ENCODE assay signal across 16 mouse cellular contexts in the genomic region with DNA sequence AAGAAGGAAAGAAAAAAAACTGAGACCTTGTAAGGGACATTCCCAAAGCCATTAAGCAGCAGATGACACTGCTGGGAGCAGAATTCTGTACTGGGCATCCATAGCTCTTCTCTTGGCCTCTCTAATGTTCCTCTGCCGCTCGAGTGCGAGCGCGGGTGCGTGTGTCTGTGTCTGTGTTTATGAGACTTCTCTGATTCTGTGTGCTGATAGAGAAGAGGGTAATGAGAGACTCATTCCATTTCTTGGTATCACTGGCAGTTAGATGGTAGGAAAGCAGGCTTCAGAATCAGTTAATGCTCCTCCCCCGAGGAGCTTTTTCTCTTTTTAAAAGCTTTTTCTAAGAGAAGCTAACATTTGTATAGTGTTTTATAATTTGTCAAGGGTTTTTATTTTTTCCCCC. TPM values are rescaled to one million over a fixed set of nuclear protein-coding genes. Genes with fewer than 3 reads are reported as not detected.
DNase-seq lines count a peak whose midpoint lies in the region; TF ChIP-seq lines count a peak whose summit lies in the region.
"Had no signal": no experiment of that assay in that cellular context is flagged by ENCODE, and none has a peak within 500 bp of the region (broad histone marks: within the 10 kb centered on the region; RNA-seq: fewer than 3 reads in every experiment).

No protein-coding gene starts in this region.

- peaks cover 7 to 10% of the 10 kb centered on the region in 2 experiments for H3K4me1 ChIP-seq in MEL (ENCODE audit: control insufficient read depth in 1 of 2, insufficient read depth in 2 of 2, low read length in 2 of 2)

- TF ChIP-seq POLR2A in MEL (IDR thresholded peaks at IDR 0.05; ENCODE audit: control insufficient read depth in 1 of 2, insufficient read depth in 1 of 2, low read depth in 1 of 2, low read length in 2 of 2, poor library complexity in 1 of 2) = no peak

- H3K27me3 ChIP-seq in MEL (ENCODE audit: control insufficient read depth in 1 of 2, insufficient read depth in 2 of 2, low read length in 2 of 2) = no peaks in the 10 kb centered on the region
- H3K27me3 ChIP-seq: Patski had no signal

- no peak overlapping the region for H3K9ac ChIP-seq in MEL (ENCODE audit: control insufficient read depth, low read depth, low read length, poor library complexity, severe bottlenecking)

- no peaks in the 10 kb centered on the region for H3K9me3 ChIP-seq in MEL (replicated peaks; ENCODE audit: insufficient read depth, low read length)
- H3K9me3 ChIP-seq: G1E had no signal

- DNase-seq in MEL (ENCODE audit: low read depth, low spot score) = peak; percentile 69
- DNase-seq in left cerebral cortex, adult 18-20 months (ENCODE audit: low spot score in 2 of 2) = no peak
- DNase-seq: adrenal gland, adult 2 months; adrenal gland, adult 8-10 months; adrenal gland, postnatal 10 days; adrenal gland, postnatal 14 days; adrenal gland, postnatal 25 days; adrenal gland, postnatal 36 days; B cell, adult 2 months; cerebellum, adult 11 months; cerebellum, adult 11-12 months; cerebellum, adult 18-20 months; cerebellum, adult 2 months; cerebellum, adult 8-10 months had no signal

- H3K27ac ChIP-seq in MEL (ENCODE audit: control insufficient read depth, low read depth, low read length) = no peak overlapping the region

- no peaks in the 10 kb centered on the region for H3K79me2 ChIP-seq in MEL (ENCODE audit: control insufficient read depth, insufficient read depth, low read length, poor library complexity)

- peak; percentile 22 to 33; a peak in 3 of 4 replicates for TF ChIP-seq EP300 in MEL (IDR thresholded peaks at IDR 0.05; ENCODE audit: low read depth in 1 of 2, low read length in 2 of 2)

- peak overlapping the region; percentile 4 to 54; a peak in 2 of 4 replicates for H3K4me3 ChIP-seq in MEL (ENCODE audit: control insufficient read depth in 1 of 2, insufficient read depth in 1 of 2, low read depth in 2 of 2, low read length in 2 of 2)

- TF ChIP-seq RAD21 in MEL (IDR thresholded peaks at IDR 0.05; ENCODE audit: low read depth, low read length) = no peak

- peaks cover 0 to 8% of the 10 kb centered on the region in 2 experiments; a peak in 2 of 4 replicates for H3K36me3 ChIP-seq in MEL (ENCODE audit: control insufficient read depth in 1 of 2, insufficient read depth in 2 of 2, low read length in 2 of 2)
- H3K36me3 ChIP-seq: G1E had no signal

- no peak for TF ChIP-seq CTCF in MEL (IDR thresholded peaks at IDR 0.05 in 2 of 3, conservative IDR thresholded peaks at IDR 0.05 in 1 of 3; ENCODE audit: control insufficient read depth in 1 of 3, insufficient read depth in 1 of 3, low read depth in 2 of 3, low read length in 3 of 3, poor library complexity in 1 of 3, severe bottlenecking in 1 of 3)

TF ChIP-seq in MEL, 35 proteins besides CTCF, POLR2A, EP300 and RAD21:
- TF ChIP-seq MAX (IDR thresholded peaks at IDR 0.05; ENCODE audit: low read length) (0 out of 2 replicates have a peak, but pooled peaks have one; percentile 22), SIN3A (IDR thresholded peaks at IDR 0.05; ENCODE audit: low read length) (peak; percentile 52; the same call in 1 of the 2 replicates), ZC3H11A (IDR thresholded peaks at IDR 0.05; ENCODE audit: low read depth, low read length) (no peak), TCF12 (IDR thresholded peaks at IDR 0.05; ENCODE audit: low read depth, low read length) (0 out of 2 replicates have a peak, but pooled peaks have one; percentile 3), HCFC1 (IDR thresholded peaks at IDR 0.05; ENCODE audit: low read depth, low read length) (no peak), JUND (IDR thresholded peaks at IDR 0.05; ENCODE audit: low read depth, low read length) (no peak), USF2 (IDR thresholded peaks at IDR 0.05; ENCODE audit: borderline replicate concordance in 1 of 2, insufficient read depth in 1 of 2, low read depth in 1 of 2, low read length in 2 of 2) (no peak), TAL1 (IDR thresholded peaks at IDR 0.05; ENCODE audit: low read length) (no peak), MXI1 (IDR thresholded peaks at IDR 0.05; ENCODE audit: low read depth, low read length) (peak; percentile 52), ELF1 (IDR thresholded peaks at IDR 0.05; ENCODE audit: low read depth, low read length) (no peak), NELFE (IDR thresholded peaks at IDR 0.05; ENCODE audit: low read depth, low read length) (no peak), ZMIZ1 (IDR thresholded peaks at IDR 0.05; ENCODE audit: low read depth, low read length) (no peak), CHD2 (IDR thresholded peaks at IDR 0.05; ENCODE audit: low read length) (no peak), CHD1 (IDR thresholded peaks at IDR 0.05; ENCODE audit: low read depth, low read length) (no peak), GABPA (IDR thresholded peaks at IDR 0.05; ENCODE audit: low read depth, low read length) (no peak), MAFK (IDR thresholded peaks at IDR 0.05; ENCODE audit: borderline replicate concordance, low read depth, low read length) (no peak), MYC (IDR thresholded peaks at IDR 0.05; ENCODE audit: low read depth, low read length) (0 out of 2 replicates have a peak, but pooled peaks have one; percentile 45), GATA1 (IDR thresholded peaks at IDR 0.05; ENCODE audit: low read depth, low read length) (peak; percentile 84), MAZ (IDR thresholded peaks at IDR 0.05; ENCODE audit: low read depth, low read length) (no peak), MEF2A (IDR thresholded peaks at IDR 0.05; ENCODE audit: extremely low read depth, insufficient replicate concordance, low read depth, low read length, poor library complexity, severe bottlenecking) (no peak), SMC3 (IDR thresholded peaks at IDR 0.05; ENCODE audit: low read depth, low read length) (no peak), POLR2AphosphoS2 (IDR thresholded peaks at IDR 0.05; ENCODE audit: low read length) (no peak), KAT2A (conservative IDR thresholded peaks at IDR 0.05; ENCODE audit: low read depth, low read length) (no peak), TBP (IDR thresholded peaks at IDR 0.05; ENCODE audit: low read depth, low read length) (no peak), ZNF384 (IDR thresholded peaks at IDR 0.05; ENCODE audit: low read depth, low read length) (no peak), ZKSCAN1 (IDR thresholded peaks at IDR 0.05; ENCODE audit: low read depth, low read length) (no peak), POLR2AphosphoS5 (IDR thresholded peaks at IDR 0.05; ENCODE audit: borderline replicate concordance, low read depth, low read length) (no peak), UBTF (IDR thresholded peaks at IDR 0.05; ENCODE audit: borderline replicate concordance, insufficient read depth, low read depth, low read length) (0 out of 2 replicates have a peak, but pooled peaks have one; percentile 21), BHLHE40 (IDR thresholded peaks at IDR 0.05; ENCODE audit: borderline replicate concordance, low read depth, low read length) (no peak), MYB (IDR thresholded peaks at IDR 0.05; ENCODE audit: low read depth, low read length) (no peak), E2F4 (IDR thresholded peaks at IDR 0.05; ENCODE audit: borderline replicate concordance, low read depth, low read length) (no peak), ETS1 (IDR thresholded peaks at IDR 0.05; ENCODE audit: low read depth, low read length) (peak; percentile 24; the same call in 1 of the 2 replicates), USF1 (IDR thresholded peaks at IDR 0.05; ENCODE audit: low read depth, low read length) (no peak), NRF1 (IDR thresholded peaks at IDR 0.05; ENCODE audit: insufficient read depth, low read depth, low read length, poor library complexity, severe bottlenecking) (no peak), RCOR1 (IDR thresholded peaks at IDR 0.05; ENCODE audit: low read depth, low read length) (peak; percentile 23; the same call in 1 of the 2 replicates)

RNA-seq across cellular contexts. Expression of a gene that starts 3.4 kb away (rescaled TPM):
- under 0.01 and 0.04 TPM in 2 replicates for total RNA-seq in MEL (2012; rRNA removed)
- under 1 TPM in 1 of 2 experiments, not detected in 1; 0.01 TPM for polyA plus RNA-seq in MEL (2012; ENCODE audit: insufficient read depth in 1 of 2, insufficient read length in 2 of 2, low read depth in 1 of 2, low replicate concordance in 2 of 2, missing spikeins in 1 of 2)
- under 1 TPM; 0.09 to 0.12 TPM for total RNA-seq in left cerebral cortex, adult 18-20 months (2021)

RNA-seq across cellular contexts. Expression of a gene that starts 7.1 kb away (rescaled TPM):
- total RNA-seq in MEL (2012; rRNA removed) = 18.7 and 21.0 TPM in 2 replicates
- 10 to 100 TPM in 1 of 2 experiments, not detected in 1; 19.3 TPM for polyA plus RNA-seq in MEL (2012; ENCODE audit: insufficient read depth in 1 of 2, insufficient read length in 2 of 2, low read depth in 1 of 2, low replicate concordance in 2 of 2, missing spikeins in 1 of 2)
- total RNA-seq in left cerebral cortex, adult 18-20 months (2021) = 10 to 100 TPM; 80.9 to 92.7 TPM

RNA-seq across cellular contexts. Expression of a gene that starts 39.7 kb away (rescaled TPM):
- total RNA-seq in MEL (2012; rRNA removed) = 72.7 and 74.5 TPM in 2 replicates
- polyA plus RNA-seq in MEL (2012; ENCODE audit: insufficient read depth in 1 of 2, insufficient read length in 2 of 2, low read depth in 1 of 2, low replicate concordance in 2 of 2, missing spikeins in 1 of 2) = 10 to 100 TPM in 1 of 2 experiments, not detected in 1; 65.0 TPM
- total RNA-seq in left cerebral cortex, adult 18-20 months (2021) = 10 to 100 TPM; 27.7 to 30.7 TPM
